Mouse (Mus musculus): ENCODE results near the gene Csf2rb2. TPM values are rescaled to one million over a fixed set of nuclear protein-coding genes. Genes with fewer than 3 reads are reported as not detected.
A peak's percentile ranks its signal among the peaks of the same experiment; 100 is the strongest.

The Csf2rb2 gene
- total and polyA plus RNA-seq, 3 experiments, result 14.8 to 56.5 (median 21.6) TPM

- Histone ChIP-seq H3K27me3 (replicated peaks) (no peaks in the 10 kb centered on the region), H3K4me2 (ENCODE audit: insufficient read depth, low read depth, poor library complexity, severe bottlenecking) (no peak overlapping the region), H3K9me3 (replicated peaks; ENCODE audit: low read length) (no peaks in the 10 kb centered on the region), H3K9ac (ENCODE audit: insufficient read depth, low read depth) (no peak overlapping the region), H3K36me3 (replicated peaks in 1 of 2; ENCODE audit: control insufficient read depth in 1 of 2, insufficient read depth in 1 of 2, low read length in 1 of 2) (peaks cover 60 to 76% of the 10 kb centered on the region in 2 experiments), H3K79me2 (replicated peaks; ENCODE audit: control insufficient read depth, extremely low read depth, insufficient read depth, poor library complexity, severe bottlenecking) (no peaks in the 10 kb centered on the region), H3K27ac (ENCODE audit: insufficient read depth, low read depth) (no peak overlapping the region), H3K4me3 (replicated peaks in 1 of 3; ENCODE audit: low read depth in 2 of 3, low read length in 2 of 3, poor library complexity in 1 of 3) (no peak overlapping the region), H3K4me1 (ENCODE audit: control insufficient read depth in 1 of 2, insufficient read depth in 2 of 2) (peaks cover 17 to 34% of the 10 kb centered on the region in 2 experiments)
- dilution Hi-C loops (cut with MboI; ENCODE audit: extremely low pct_ligation_motif_present, extremely low pct_unique_long_range_greater_than_20kb, low sequenced_read_pairs), result no loop called here
- DNase-seq (ENCODE audit: extremely low read depth), result no peak
- TF ChIP-seq MAX (IDR thresholded peaks at IDR 0.05; ENCODE audit: low read length) (no peak), IRF4 (IDR thresholded peaks at IDR 0.05; ENCODE audit: low read depth, low read length) (no peak), RAD21 (IDR thresholded peaks at IDR 0.05; ENCODE audit: low read depth, low read length) (no peak), SIN3A (IDR thresholded peaks at IDR 0.05; ENCODE audit: low read length) (no peak), ZC3H11A (IDR thresholded peaks at IDR 0.05; ENCODE audit: low read depth, low read length) (no peak), JUND (conservative IDR thresholded peaks at IDR 0.05; ENCODE audit: low read depth, low read length) (no peak), MYC (IDR thresholded peaks at IDR 0.05; ENCODE audit: low read depth, low read length) (no peak), ZKSCAN1 (IDR thresholded peaks at IDR 0.05; ENCODE audit: borderline replicate concordance, low read depth, low read length) (no peak), UBTF (IDR thresholded peaks at IDR 0.05; ENCODE audit: low read depth, low read length) (no peak), E2F4 (IDR thresholded peaks at IDR 0.05; ENCODE audit: insufficient replicate concordance, low read depth, low read length) (no peak), USF1 (IDR thresholded peaks at IDR 0.05; ENCODE audit: low read depth, low read length) (no peak), GABPA (IDR thresholded peaks at IDR 0.05; ENCODE audit: insufficient replicate concordance, low read depth, low read length) (no peak), NELFE (IDR thresholded peaks at IDR 0.05; ENCODE audit: low read depth, low read length) (no peak), TBP (conservative IDR thresholded peaks at IDR 0.05; ENCODE audit: low read depth, low read length) (no peak), ZNF384 (IDR thresholded peaks at IDR 0.05; ENCODE audit: low read depth, low read length) (no peak), ZMIZ1 (IDR thresholded peaks at IDR 0.05; ENCODE audit: low read depth, low read length) (no peak), PAX5 (IDR thresholded peaks at IDR 0.05; ENCODE audit: low read length) (no peak), MAZ (IDR thresholded peaks at IDR 0.05; ENCODE audit: low read depth, low read length) (no peak), MAFK (IDR thresholded peaks at IDR 0.05; ENCODE audit: insufficient replicate concordance, low read length) (no peak)
- in situ Hi-C loops (cut with MboI; ENCODE audit: low pct_ligation_motif_present, low pct_unique_long_range_greater_than_20kb, low sequenced_read_pairs), result no loop called here
These were observed 44.7 kb downstream of the Csf2rb2 start for GRCm38 (mm10) chr15:78260668-78261333.

DNA sequence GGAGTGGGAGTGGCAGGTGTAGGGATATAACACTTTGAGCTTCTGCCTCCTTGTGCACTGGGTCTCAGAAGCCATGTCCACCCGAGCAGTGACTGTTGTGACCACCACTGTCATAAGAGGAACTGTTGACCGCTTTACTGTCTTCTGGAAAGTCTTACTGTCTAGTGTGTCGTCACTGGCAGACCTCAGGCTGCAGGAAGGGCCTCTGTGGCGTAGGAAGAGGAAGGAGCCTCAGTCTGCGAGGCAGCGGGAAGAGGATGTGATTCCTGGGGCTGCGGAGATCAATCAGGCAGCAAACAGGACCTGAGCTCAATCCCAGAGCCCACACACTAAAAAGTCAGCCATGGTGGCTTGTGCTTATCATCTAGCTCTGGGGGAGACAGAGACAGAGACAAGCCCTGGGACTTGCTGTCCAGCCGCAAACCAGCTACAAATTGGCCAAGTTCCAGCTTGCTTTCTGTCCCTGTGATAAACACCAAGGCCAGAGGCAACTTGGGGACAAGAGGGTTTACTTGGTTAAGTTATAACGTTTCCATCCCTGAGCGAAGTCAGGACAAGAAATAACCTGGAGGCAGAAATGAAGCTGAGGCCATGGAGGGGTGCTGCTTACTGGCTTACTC, 47.2 kb downstream of the Csf2rb2 start:
- Histone ChIP-seq H3K4me1 (ENCODE audit: control insufficient read depth in 1 of 2, insufficient read depth in 2 of 2) (peaks cover 8 to 35% of the 10 kb centered on the region in 2 experiments; a peak in 3 of 4 replicates), H3K9me3 (replicated peaks; ENCODE audit: low read length) (no peaks in the 10 kb centered on the region), H3K27ac (ENCODE audit: insufficient read depth, low read depth) (peak overlapping the region; percentile 57), H3K9ac (ENCODE audit: insufficient read depth, low read depth) (no peak overlapping the region), H3K79me2 (replicated peaks; ENCODE audit: control insufficient read depth, extremely low read depth, insufficient read depth, poor library complexity, severe bottlenecking) (no peaks in the 10 kb centered on the region), H3K36me3 (replicated peaks in 1 of 2; ENCODE audit: control insufficient read depth in 1 of 2, insufficient read depth in 1 of 2, low read length in 1 of 2) (peaks cover 84 to 89% of the 10 kb centered on the region in 2 experiments), H3K4me3 (replicated peaks in 1 of 3; ENCODE audit: low read depth in 2 of 3, low read length in 2 of 3, poor library complexity in 1 of 3) (no peak overlapping the region), H3K4me2 (ENCODE audit: insufficient read depth, low read depth, poor library complexity, severe bottlenecking) (no peak overlapping the region), H3K27me3 (replicated peaks) (no peaks in the 10 kb centered on the region)
- TF ChIP-seq EP300 (IDR thresholded peaks at IDR 0.05; ENCODE audit: low read length), result 0 out of 2 replicates have a peak, but pooled peaks have one; percentile 12
- TF ChIP-seq IRF4 (IDR thresholded peaks at IDR 0.05; ENCODE audit: low read depth, low read length), result no peak
- DNase-seq (ENCODE audit: extremely low read depth), result no peak
- in situ Hi-C loops (cut with MboI; ENCODE audit: low pct_ligation_motif_present, low pct_unique_long_range_greater_than_20kb, low sequenced_read_pairs) (loop anchor here (5.0 kb wide), 1 partner anchor 74 kb away; no protein-coding TSS in a partner anchor), dilution Hi-C loops (cut with MboI; ENCODE audit: extremely low pct_ligation_motif_present, extremely low pct_unique_long_range_greater_than_20kb, low sequenced_read_pairs) (no loop called here)

Data from CH12.LX (cell line).